Mouse (Mus musculus): ENCODE results near the gene Fxyd4.

DNA sequence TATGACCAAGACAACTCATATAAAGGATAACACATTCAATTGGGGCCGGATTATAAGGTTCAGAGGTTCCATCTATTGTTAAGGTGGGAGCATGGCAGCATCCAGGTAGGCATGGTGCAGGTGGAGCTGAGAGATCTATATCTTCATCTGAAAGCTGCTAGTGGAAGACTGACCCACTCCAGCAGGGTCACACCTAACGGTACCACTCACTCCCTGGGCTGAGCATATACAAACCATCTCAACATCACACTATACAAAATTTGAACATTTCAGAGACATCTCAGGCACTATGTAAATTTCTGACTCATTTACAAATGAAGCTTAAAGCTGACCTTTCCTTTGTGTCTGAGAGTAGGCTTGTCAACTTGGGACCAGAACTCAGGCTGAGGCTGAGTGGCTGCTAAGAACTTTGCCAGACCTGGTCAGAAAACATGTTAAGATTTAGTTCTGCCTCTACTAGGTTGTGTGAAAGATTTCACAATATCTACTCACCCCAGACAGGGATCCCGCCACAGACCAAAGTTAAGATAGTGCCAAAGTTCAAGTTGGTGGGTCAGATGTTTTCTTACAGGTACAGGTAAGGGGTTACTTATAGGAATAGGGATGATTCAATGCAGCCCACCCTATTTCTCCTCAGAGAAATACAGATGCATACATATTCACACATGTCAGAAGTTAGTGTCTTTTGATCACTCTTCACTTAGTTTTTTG is 7.4 kb downstream of the Fxyd4 start:
- no peak for TF ChIP-seq CTCF (IDR thresholded peaks at IDR 0.05; ENCODE audit: low read depth, low read length)
- no peak for TF ChIP-seq POLR2A (IDR thresholded peaks at IDR 0.05; ENCODE audit: extremely low read depth, insufficient read depth, low read length)

Measured in liver, adult 2 months (tissue).